Mouse (Mus musculus): ENCODE data around the gene Prr15.

The Prr15 gene

GRCm38 (mm10) chr6:54325246-54325885 is at the start of gene Prr15:
TSS of gene Prr15 (plus strand) at chr6:54325835.
- no peak for DNase-seq

GRCm38 (mm10) chr6:54277234-54277633 is 48.4 kb upstream of the Prr15 start:
- no peak for DNase-seq

GRCm38 (mm10) chr6:54277828-54278227 is 47.8 kb upstream of the Prr15 start:
- no peak for DNase-seq

- no peak for DNase-seq
Measured at GRCm38 (mm10) chr6:54278613-54279012, 47.0 kb upstream of the Prr15 start.

- DNase-seq, result no peak
Measured at GRCm38 (mm10) chr6:54279391-54279790, 46.2 kb upstream of the Prr15 start.

- no peak for DNase-seq
Measured at GRCm38 (mm10) chr6:54280248-54280647, 45.4 kb upstream of the Prr15 start.

- DNase-seq, result no peak
Measured at GRCm38 (mm10) chr6:54283299-54283698, 42.3 kb upstream of the Prr15 start.

- DNase-seq, result no peak
Measured at GRCm38 (mm10) chr6:54284167-54284711, 41.4 kb upstream of the Prr15 start.

- no peak for DNase-seq
Measured at GRCm38 (mm10) chr6:54286813-54287212, 38.8 kb upstream of the Prr15 start.

GRCm38 (mm10) chr6:54289774-54290500 is 35.7 kb upstream of the Prr15 start:
- no peak for DNase-seq

GRCm38 (mm10) chr6:54297231-54297630 is 28.4 kb upstream of the Prr15 start:
- no peak for DNase-seq

GRCm38 (mm10) chr6:54299417-54299816 is 26.2 kb upstream of the Prr15 start:
- no peak for DNase-seq

- no peak for DNase-seq
Measured at GRCm38 (mm10) chr6:54305777-54306176, 19.9 kb upstream of the Prr15 start.

GRCm38 (mm10) chr6:54313071-54313470 is 12.6 kb upstream of the Prr15 start:
- no peak for DNase-seq

GRCm38 (mm10) chr6:54318618-54319017 is 7.0 kb upstream of the Prr15 start:
- no peak for DNase-seq

- DNase-seq, result no peak
Measured at GRCm38 (mm10) chr6:54319198-54319597, 6.4 kb upstream of the Prr15 start.

GRCm38 (mm10) chr6:54320236-54320635 is 5.4 kb upstream of the Prr15 start:
- DNase-seq, result no peak

- DNase-seq, result peak; percentile 50
Measured at GRCm38 (mm10) chr6:54326671-54327625, 1.3 kb downstream of the Prr15 start.

- DNase-seq, result peak; percentile 60
Measured at GRCm38 (mm10) chr6:54327626-54328003, 2.0 kb downstream of the Prr15 start.

GRCm38 (mm10) chr6:54328783-54329182 is 3.1 kb downstream of the Prr15 start:
- DNase-seq, result no peak

- no peak for DNase-seq
Measured at GRCm38 (mm10) chr6:54329598-54329997, 4.0 kb downstream of the Prr15 start.

GRCm38 (mm10) chr6:54330166-54330565 is 4.5 kb downstream of the Prr15 start:
- DNase-seq, result no peak

- no peak for DNase-seq
Measured at GRCm38 (mm10) chr6:54331765-54332164, 6.1 kb downstream of the Prr15 start.

Data from cerebellum, adult 11 months (tissue).